Mouse (Mus musculus) MEL (cell line): ENCODE measurements around the gene Tmem202.

Source experiments
- CHD1 ChIP-seq: IDR thresholded peaks from 2 replicates; pipeline ENCODE4 v1.6.1; 2012; ENCODE audit warnings: low read depth, mild to moderate bottlenecking, inconsistent platforms, low read length, improper control_type of control experiment
- POLR2A ChIP-seq, 2 experiments: IDR thresholded peaks; 2 replicates each; pipeline ENCODE4 v1.6.1; 2011 to 2012; ENCODE audit warnings: low read length in 2 of 2, mild to moderate bottlenecking in 2 of 2, control low read depth in 1 of 2, improper control_type of control experiment in 1 of 2, low read depth in 1 of 2, moderate library complexity in 1 of 2; ENCODE audit not compliant: control insufficient read depth in 1 of 2, insufficient read depth in 1 of 2, poor library complexity in 1 of 2
- POLR2AphosphoS2 ChIP-seq: IDR thresholded peaks from 2 replicates; pipeline ENCODE4 v1.6.1; 2011; ENCODE audit warnings: low read length, improper control_type of control experiment

DNA sequence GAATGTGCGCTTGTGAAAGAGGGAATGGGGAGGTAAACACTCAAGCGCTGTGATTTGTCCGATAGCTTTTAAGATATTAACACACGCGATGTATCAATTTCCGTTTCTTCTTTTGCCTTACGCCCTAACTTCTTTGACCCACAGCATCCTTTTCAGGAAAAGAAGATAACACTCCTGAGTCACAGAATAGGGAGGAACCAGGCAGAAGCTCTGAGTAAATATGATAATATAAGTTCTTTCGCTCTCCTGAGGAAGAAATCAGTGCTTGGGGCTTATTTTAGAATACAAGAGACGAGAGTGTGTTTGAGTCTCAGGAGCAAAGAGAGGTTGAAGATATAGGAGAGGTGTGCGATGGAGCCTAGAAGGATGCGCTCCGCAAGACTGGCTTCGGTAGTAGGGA lies 37.8 kb upstream of the Tmem202 start:
- TF ChIP-seq POLR2AphosphoS2 (no peak), POLR2A (IDR thresholded peaks at IDR 0.05; ENCODE audit: control insufficient read depth in 1 of 2, insufficient read depth in 1 of 2, low read depth in 1 of 2, low read length in 2 of 2, poor library complexity in 1 of 2) (no peak), CHD1 (no peak)
